Mouse (Mus musculus) cortical plate, adult 2 months (tissue): ENCODE data around the gene Dysf.

ENCODE experiments used
- CTCF ChIP-seq: fragments of 200-500 bp; IDR thresholded peaks from 2 replicates; pipeline ENCODE4 v1.5.1; 2011; ENCODE audit warnings: mild to moderate bottlenecking, control low read depth, low read length; ENCODE audit not compliant: insufficient read depth; ENCODE audit errors: extremely low read depth
- POLR2A ChIP-seq: fragments of 200-500 bp; IDR thresholded peaks from 2 replicates; pipeline ENCODE4 v1.6.1; 2011; ENCODE audit warnings: mild to moderate bottlenecking, low read length, control low read depth; ENCODE audit not compliant: insufficient read depth; ENCODE audit errors: extremely low read depth

DNA sequence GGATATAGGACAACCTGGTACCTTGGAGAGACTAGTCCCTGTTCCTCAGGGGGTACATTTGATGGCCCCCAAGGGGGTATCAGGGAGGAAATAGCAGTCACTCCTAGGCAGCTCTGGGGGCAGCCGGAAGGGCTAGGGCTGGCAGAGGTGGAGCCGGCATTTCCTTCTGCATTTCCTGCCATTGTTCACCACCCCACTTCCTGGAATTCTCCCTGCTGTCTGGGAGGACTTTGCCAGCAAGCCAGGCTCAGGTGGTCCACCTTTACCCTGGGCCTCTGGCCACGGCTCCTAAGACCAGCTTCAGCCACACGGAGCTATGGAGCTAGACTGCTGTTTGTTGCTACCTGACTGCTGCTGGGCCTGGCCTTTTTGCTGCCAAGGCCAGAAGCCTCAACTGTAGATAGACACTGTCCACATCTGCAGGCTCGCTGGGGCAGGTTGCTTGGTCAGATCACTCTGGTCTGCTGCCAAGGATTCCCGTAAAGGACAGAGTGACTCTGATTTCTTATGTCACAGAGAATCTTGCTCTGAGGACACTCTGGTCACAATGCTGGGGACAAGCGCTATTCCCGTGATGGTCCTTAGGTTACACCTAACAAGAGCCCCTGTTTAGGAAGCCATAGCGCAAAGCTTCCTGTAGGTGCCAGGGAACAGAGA, 45.6 kb downstream of the Dysf start:
- no peak for TF ChIP-seq CTCF
- no peak for TF ChIP-seq POLR2A
